Mouse (Mus musculus): ENCODE measurements at regions not wholly inside any gene's neighbourhood (a gene's known extent, or its start where the extent isn't known, plus 50 kb on each side); places are given as distances from the start of the nearest gene placed in this dataset.

- DNase-seq: no peak
Observed at GRCm38 (mm10) chr2:72674856-72675440, 199.0 kb downstream of the Cdca7 start.

GRCm38 (mm10) chr2:72677731-72678130 lies 201.8 kb downstream of the Cdca7 start:
- no peak for DNase-seq

- DNase-seq: no peak
Observed at GRCm38 (mm10) chr2:72688031-72688430, 212.1 kb downstream of the Cdca7 start.

GRCm38 (mm10) chr2:72701081-72701480 lies 225.1 kb downstream of the Cdca7 start:
- DNase-seq: no peak

- DNase-seq: no peak
Observed at GRCm38 (mm10) chr2:72703238-72703637, 227.3 kb downstream of the Cdca7 start.

- no peak for DNase-seq
Observed at GRCm38 (mm10) chr2:72707676-72708659, 232.0 kb downstream of the Cdca7 start.

- no peak for DNase-seq
Observed at GRCm38 (mm10) chr2:72716931-72717330, 241.0 kb downstream of the Cdca7 start.

GRCm38 (mm10) chr2:72728699-72729098 lies 251.5 kb downstream of the Sp3 start:
- DNase-seq: peak; percentile 16

GRCm38 (mm10) chr2:72733371-72733770 lies 246.9 kb downstream of the Sp3 start:
- DNase-seq: no peak

GRCm38 (mm10) chr2:72735035-72735434 lies 245.2 kb downstream of the Sp3 start:
- no peak for DNase-seq

GRCm38 (mm10) chr2:72736685-72737084 lies 243.6 kb downstream of the Sp3 start:
- DNase-seq: no peak

- no peak for DNase-seq
Observed at GRCm38 (mm10) chr2:72740391-72741361, 239.6 kb downstream of the Sp3 start.

GRCm38 (mm10) chr2:72741746-72742145 lies 238.5 kb downstream of the Sp3 start:
- no peak for DNase-seq

GRCm38 (mm10) chr2:72743651-72744050 lies 236.6 kb downstream of the Sp3 start:
- DNase-seq: peak; percentile 50

- DNase-seq: no peak
Observed at GRCm38 (mm10) chr2:72744901-72745300, 235.3 kb downstream of the Sp3 start.

GRCm38 (mm10) chr2:72746476-72747215 lies 233.6 kb downstream of the Sp3 start:
- DNase-seq: peak; percentile 40

GRCm38 (mm10) chr2:72747299-72747698 lies 232.9 kb downstream of the Sp3 start:
- no peak for DNase-seq

- DNase-seq: no peak
Observed at GRCm38 (mm10) chr2:72749495-72749894, 230.8 kb downstream of the Sp3 start.

- DNase-seq: no peak
Observed at GRCm38 (mm10) chr2:72751441-72751840, 228.8 kb downstream of the Sp3 start.

GRCm38 (mm10) chr2:72752624-72753176 lies 227.5 kb downstream of the Sp3 start:
- no peak for DNase-seq

- no peak for DNase-seq
Observed at GRCm38 (mm10) chr2:72753788-72754713, 226.2 kb downstream of the Sp3 start.

All from cerebellum, adult 11 months (tissue).